Mouse (Mus musculus) E14TG2a.4 (cell line): ENCODE measurements around the gene Inka2.

ENCODE experiments used
- CTCF ChIP-seq: conservative IDR thresholded peaks from 2 replicates; pipeline ENCODE4 v1.5.1; 2014; ENCODE audit warnings: low read length
- NANOG ChIP-seq: IDR thresholded peaks from 2 replicates; pipeline ENCODE4 v1.6.1; 2014; ENCODE audit warnings: borderline replicate concordance, low read length, mixed read lengths
- POU5F1 ChIP-seq: IDR thresholded peaks from 2 replicates; pipeline ENCODE4 v1.6.1; 2014; ENCODE audit warnings: low read length, borderline replicate concordance

DNA sequence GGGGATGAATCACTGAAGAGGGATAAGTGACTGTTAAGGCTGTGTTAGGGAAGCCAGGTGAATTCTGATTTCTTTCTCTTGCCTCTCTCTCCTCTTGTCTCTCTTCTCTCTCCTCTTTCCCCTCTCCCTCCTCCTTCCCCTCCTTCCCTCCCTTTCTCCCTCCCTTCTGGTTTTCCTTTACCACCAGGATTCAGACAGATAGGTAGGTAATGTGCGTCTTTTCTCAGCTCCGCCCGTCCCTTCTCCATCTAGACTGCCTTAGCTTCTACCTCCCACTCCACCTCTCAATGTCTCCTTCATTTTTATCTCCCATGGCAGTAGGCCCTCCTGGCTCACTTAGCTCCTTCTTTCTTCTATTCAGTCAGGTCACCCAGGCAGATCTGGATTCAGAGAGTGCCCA is 1.2 kb downstream of the Inka2 start:
- TF ChIP-seq CTCF (no peak), NANOG (no peak), POU5F1 (no peak)
